Mouse (Mus musculus) small intestine, adult 2 months (tissue): Measurements from ENCODE around the gene Stx8. TPM values are rescaled to one million over a fixed set of nuclear protein-coding genes. Genes with fewer than 3 reads are reported as not detected.

ENCODE experiments used
- H3K27ac ChIP-seq: fragments of 200-500 bp; 2 replicates; pipeline ENCODE4 v1.5.1; 2012; ENCODE audit warnings: low read depth, low read length, control low read depth, inconsistent platforms; ENCODE audit not compliant: insufficient read depth
- H3K27me3 ChIP-seq: fragments of 200-500 bp; 2 replicates; pipeline ENCODE4 v1.6.1; 2012; ENCODE audit warnings: mild to moderate bottlenecking, moderate library complexity, low read length, inconsistent platforms; ENCODE audit not compliant: control insufficient read depth, insufficient read depth
- H3K36me3 ChIP-seq: fragments of 200-500 bp; 2 replicates; pipeline ENCODE4 v1.6.1; 2012; ENCODE audit warnings: mild to moderate bottlenecking, low read length, control low read depth, inconsistent platforms; ENCODE audit not compliant: control insufficient read depth, insufficient read depth
- H3K4me1 ChIP-seq: fragments of 200-500 bp; 2 replicates; pipeline ENCODE4 v1.6.1; 2012; ENCODE audit warnings: low read length, inconsistent platforms, mixed read lengths; ENCODE audit not compliant: control insufficient read depth, insufficient read depth, insufficient read length
- H3K4me3 ChIP-seq: fragments of 200-500 bp; 2 replicates; pipeline ENCODE4 v1.5.1; 2012; ENCODE audit warnings: low read depth, mild to moderate bottlenecking, control low read depth, inconsistent platforms, low read length, moderate library complexity
- CTCF ChIP-seq: fragments of 200-500 bp; IDR thresholded peaks from 2 replicates; pipeline ENCODE4 v1.5.1; 2012; ENCODE audit warnings: low read depth, mild to moderate bottlenecking, control low read depth, inconsistent platforms, low read length, moderate library complexity, mixed read lengths; ENCODE audit not compliant: insufficient replicate concordance, insufficient read length; ENCODE audit errors: extremely low read depth
- POLR2A ChIP-seq: fragments of 200-500 bp; IDR thresholded peaks from 2 replicates; pipeline ENCODE4 v1.6.1; 2012; ENCODE audit warnings: low read depth, mild to moderate bottlenecking, control low read depth, inconsistent platforms, low read length, moderate library complexity
- WGBS: fragments of 180-500 bp; shearing (Covaris S2); methylation state at CpG from one replicate; pipeline ENCODE4 v1.1.7; 2018; 5-methylcytosine and 5-hydroxymethylcytosine counted together
- polyA plus RNA-seq: library from polyadenylated mRNA; depleted of rRNA; stranded (reverse); fragments of >200 nt; gene quantifications from 2 replicates; pipeline ENCODE4 v1.2.3, GENCODE M21; 2012

Stx8 gene
- polyA plus RNA-seq, 1 experiment = 2.4 TPM

DNA sequence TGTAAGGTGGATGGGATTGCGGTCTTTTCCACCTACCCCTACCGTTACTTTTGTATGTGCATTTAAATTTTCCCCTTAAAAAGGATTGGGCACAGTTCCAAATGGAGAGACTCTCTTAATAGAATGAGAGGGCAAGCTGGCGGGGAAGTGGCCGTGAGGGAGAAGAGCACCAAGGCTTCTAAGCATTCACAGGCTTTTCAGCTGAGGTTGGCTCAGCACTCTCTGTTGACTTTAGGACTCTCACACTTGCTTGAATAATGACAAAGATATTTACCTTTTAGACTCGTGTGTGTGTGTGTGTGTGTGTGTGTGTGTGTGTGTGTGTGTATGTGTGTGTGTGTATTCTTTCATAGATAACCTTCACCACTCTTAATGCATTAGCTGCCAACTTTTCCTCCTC lies 105.8 kb downstream of the Stx8 start:
- H3K36me3 ChIP-seq = no peaks in the 10 kb centered on the region
- 75% methylated on average over 5 of the region's 5 CpGs for WGBS
- no peak overlapping the region for H3K27ac ChIP-seq
- no peaks in the 10 kb centered on the region for H3K4me1 ChIP-seq
- TF ChIP-seq POLR2A (no peak), CTCF (no peak)
- no peak overlapping the region for H3K4me3 ChIP-seq
- no peaks in the 10 kb centered on the region for H3K27me3 ChIP-seq

DNA sequence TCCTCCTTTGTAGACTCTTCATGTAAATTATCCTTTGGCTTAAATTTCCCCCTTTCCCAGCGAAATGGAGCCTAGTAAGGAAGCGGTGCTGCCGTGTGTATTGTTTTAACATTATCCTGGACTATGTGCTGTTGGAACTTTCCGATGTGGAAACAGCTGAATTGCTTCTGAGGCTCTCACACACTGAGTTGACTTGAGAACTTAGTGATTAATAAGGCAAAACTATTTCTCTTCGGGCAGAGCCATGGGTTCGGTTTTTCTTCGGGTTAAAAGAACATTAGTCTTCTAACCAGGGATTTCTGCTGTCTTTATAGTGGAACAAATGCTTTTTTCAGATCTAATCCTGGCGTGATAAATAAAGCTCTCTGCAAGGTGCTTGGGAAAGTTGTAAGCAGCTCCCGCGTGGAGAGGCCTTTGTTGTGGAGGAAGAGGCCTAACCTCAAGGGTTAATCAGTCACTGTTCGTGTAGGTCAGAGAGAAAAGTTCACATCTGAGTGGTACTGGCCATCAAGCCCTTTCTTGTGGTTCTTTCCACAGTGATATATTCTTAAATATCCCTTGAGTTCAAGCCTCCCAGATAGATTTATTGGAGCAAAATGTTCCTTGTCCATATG lies 106.7 kb downstream of the Stx8 start:
- H3K4me3 ChIP-seq = no peak overlapping the region
- TF ChIP-seq POLR2A (no peak), CTCF (no peak)
- no peaks in the 10 kb centered on the region for H3K4me1 ChIP-seq
- no peaks in the 10 kb centered on the region for H3K27me3 ChIP-seq
- WGBS = 72% methylated on average over 11 of the region's 11 CpGs
- H3K27ac ChIP-seq = no peak overlapping the region
- no peaks in the 10 kb centered on the region for H3K36me3 ChIP-seq

DNA sequence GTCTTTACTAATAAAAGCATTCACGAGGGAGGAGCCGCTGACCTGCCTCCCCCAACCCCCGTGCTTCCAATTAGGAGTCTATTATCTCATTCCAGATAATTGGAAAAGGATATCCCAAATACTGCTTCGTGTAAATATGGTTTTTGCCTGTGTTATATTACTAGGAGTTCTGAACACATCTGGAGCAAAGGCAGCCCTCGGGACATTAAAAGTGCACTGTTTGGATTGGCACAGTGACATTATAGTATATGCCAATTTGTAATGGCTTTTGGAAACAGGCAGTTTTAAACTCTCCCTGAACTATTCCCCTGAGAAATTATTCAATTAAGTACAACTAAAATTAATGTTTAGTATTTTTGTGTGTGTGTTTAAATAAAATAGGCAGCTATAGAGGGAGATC lies 108.7 kb downstream of the Stx8 start:
- no peaks in the 10 kb centered on the region for H3K4me1 ChIP-seq
- 38% methylated on average over 5 of the region's 5 CpGs for WGBS
- H3K27me3 ChIP-seq = no peaks in the 10 kb centered on the region
- no peak overlapping the region for H3K4me3 ChIP-seq
- TF ChIP-seq POLR2A = no peak
- TF ChIP-seq CTCF = no peak
- no peaks in the 10 kb centered on the region for H3K36me3 ChIP-seq
- no peak overlapping the region for H3K27ac ChIP-seq

DNA sequence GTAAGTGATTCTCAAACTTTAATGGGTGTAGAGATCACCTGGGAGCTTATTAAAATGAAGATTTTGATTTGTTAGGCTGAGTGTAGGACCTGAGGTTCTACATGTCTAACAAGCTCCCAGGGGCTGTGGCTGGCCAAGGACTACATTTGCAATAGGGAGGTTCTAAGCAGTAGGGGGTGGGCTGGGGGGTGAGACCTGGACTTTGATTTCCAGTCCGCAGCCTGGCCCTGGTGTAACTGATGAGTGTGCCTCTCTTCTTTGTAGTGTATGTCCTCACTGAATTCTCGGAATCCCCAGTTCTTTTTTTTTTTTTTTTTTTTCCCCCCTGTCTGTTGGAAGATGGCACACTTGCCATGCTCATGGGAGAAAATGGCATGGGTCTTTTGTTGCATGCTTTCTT lies 109.3 kb downstream of the Stx8 start:
- Histone ChIP-seq H3K36me3 (no peaks in the 10 kb centered on the region), H3K4me3 (no peak overlapping the region), H3K27ac (no peak overlapping the region), H3K4me1 (no peaks in the 10 kb centered on the region), H3K27me3 (no peaks in the 10 kb centered on the region)
- WGBS = 94% methylated on average over 2 of the region's 2 CpGs
- TF ChIP-seq POLR2A (no peak), CTCF (no peak)

DNA sequence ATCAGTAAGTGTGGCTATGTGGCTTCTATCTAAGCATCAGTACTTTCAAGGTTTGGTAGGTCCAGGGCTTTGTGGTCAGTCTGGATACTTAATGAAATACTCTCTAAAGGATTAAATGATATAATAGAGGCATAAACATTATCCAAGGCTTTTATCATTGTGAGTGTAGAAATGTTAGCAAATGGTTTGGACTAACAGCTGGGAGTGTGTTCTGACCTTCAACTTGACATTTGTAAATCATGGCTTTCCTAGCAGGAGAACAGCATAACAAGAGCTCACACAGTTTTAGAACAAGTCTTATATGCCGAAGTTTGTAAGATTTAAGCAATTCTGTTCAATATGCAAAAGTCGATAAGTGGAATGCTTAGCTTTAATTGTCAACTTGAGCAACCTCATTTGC lies 113.8 kb downstream of the Stx8 start:
- 91% methylated on average over 2 of the region's 2 CpGs for WGBS
- Histone ChIP-seq H3K4me3 (no peak overlapping the region), H3K27ac (no peak overlapping the region), H3K36me3 (no peaks in the 10 kb centered on the region), H3K4me1 (no peaks in the 10 kb centered on the region), H3K27me3 (no peaks in the 10 kb centered on the region)
- no peak for TF ChIP-seq POLR2A
- no peak for TF ChIP-seq CTCF

DNA sequence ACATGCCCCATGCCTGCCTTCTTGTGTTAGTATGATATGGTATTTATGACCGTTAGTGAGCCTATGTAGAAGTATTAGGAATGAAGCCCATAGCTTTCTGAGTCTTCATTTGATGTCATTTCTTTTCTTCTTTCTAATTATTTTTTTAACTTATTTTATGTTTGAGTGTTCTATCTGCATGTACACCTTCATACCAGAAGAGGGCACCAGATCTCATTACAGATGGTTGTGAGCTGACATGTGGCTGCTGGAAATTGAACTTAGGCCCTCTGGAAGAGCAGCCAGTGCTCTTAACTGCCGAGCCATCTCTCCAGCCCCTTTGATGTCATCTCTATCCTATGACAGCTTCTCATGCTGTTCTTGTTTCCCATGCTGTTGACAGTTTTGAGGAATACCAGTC lies 115.0 kb downstream of the Stx8 start:
- Histone ChIP-seq H3K4me1 (no peaks in the 10 kb centered on the region; the same call in 1 of the 2 replicates), H3K36me3 (no peaks in the 10 kb centered on the region), H3K27ac (no peak overlapping the region), H3K4me3 (no peak overlapping the region), H3K27me3 (no peaks in the 10 kb centered on the region)
- WGBS = 85% methylated on average over 2 of the region's 2 CpGs
- no peak for TF ChIP-seq CTCF
- TF ChIP-seq POLR2A = no peak

DNA sequence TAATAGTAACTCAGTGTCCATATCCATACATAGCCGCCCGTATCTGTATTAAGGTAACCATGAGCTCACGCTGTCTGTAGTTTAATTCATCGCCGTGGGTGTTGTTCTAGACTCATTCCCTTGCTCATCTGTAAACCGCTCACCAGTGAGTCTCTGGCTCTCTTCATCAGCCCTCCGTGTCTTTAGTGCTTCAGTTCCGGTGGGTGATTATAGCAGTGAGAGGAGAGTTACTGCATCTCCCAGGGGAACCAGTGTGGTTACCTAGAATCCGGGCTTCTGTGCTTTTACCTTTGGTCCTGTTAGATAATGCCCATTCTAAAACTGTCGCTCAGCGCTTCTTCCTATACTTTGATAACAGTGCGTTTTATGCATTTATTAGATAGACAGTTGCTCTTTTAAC lies 116.8 kb downstream of the Stx8 start:
- WGBS = 88% methylated on average over 12 of the region's 12 CpGs
- no peaks in the 10 kb centered on the region; the same call in 1 of the 2 replicates for H3K4me1 ChIP-seq
- no peak overlapping the region for H3K4me3 ChIP-seq
- no peaks in the 10 kb centered on the region for H3K27me3 ChIP-seq
- H3K36me3 ChIP-seq = no peaks in the 10 kb centered on the region
- no peak overlapping the region for H3K27ac ChIP-seq
- TF ChIP-seq POLR2A = no peak
- TF ChIP-seq CTCF = no peak
